Mouse (Mus musculus) skeletal muscle tissue, postnatal 0 days (tissue): ENCODE results near the gene Rusc2. TPM values are rescaled to one million over a fixed set of nuclear protein-coding genes. Genes with fewer than 3 reads are reported as not detected.

Experiments used
- polyA plus RNA-seq: library from polyadenylated mRNA; unstranded; fragments of >200 nt; fragmentation: Nextera tagmentation; extraction: Ambion mirVana; gene quantifications from 2 replicates; pipeline ENCODE4 v1.2.1, GENCODE M21; 2015

Gene Rusc2
- polyA plus RNA-seq: 21.0 and 21.1 TPM in 2 replicates

DNA sequence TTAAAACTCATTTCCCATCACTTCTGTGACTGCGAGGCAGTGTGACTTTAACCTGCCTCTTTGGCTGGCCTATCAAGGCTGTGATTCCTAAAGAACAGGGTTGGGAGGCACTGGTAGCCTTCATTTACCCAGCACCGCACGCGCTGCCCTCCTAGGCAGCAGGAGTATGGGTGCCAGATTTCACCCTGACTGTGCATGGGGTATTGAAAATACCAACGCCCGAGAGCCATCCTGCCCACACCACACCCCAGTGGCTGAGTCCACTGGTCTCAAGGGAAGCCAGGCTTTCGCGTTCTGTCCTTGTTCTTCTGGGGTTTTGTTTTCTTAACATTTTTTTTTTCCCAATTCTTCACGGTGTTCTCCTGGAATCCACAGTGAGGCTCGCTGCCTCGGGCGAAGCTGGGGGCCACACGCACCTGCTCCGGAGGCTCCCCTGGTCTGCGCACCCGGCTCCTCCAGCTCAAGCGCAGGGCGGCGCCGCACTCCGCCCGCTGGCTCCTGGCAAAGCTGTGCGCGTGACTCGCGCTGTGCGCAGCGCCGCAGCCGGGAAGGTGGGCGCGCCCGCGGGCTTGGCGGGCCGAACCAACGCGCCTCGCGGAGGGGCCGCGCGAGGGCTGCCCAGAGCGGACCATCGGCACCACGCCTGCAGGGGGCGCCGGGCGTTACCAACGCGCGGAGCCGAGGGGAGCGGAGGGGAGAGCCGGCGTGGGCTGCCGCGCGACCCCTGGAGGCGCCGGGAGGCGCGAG, at the start of gene Rusc2:
Gene Rusc2 (plus strand): TSS at position 572 of the 747 bp plus-strand sequence.

GRCm38 (mm10) chr4:43428946-43429345, 47.2 kb downstream of the Rusc2 start, which contains the start of gene Fam166b:
Fam166b (minus strand) TSS chr4:43429134.

GRCm38 (mm10) chr4:43441639-43442038, 59.9 kb downstream of the Rusc2 start, which contains the start of gene Tesk1:
Tesk1 (plus strand) TSS chr4:43441939.

GRCm38 (mm10) chr4:43454041-43454836, 72.5 kb downstream of the Rusc2 start, which contains the start of gene Cd72:
Cd72 (minus strand) TSS chr4:43454628.

Other genes with a start within 250 kb of the Rusc2 start
- 1.0 and 2.4 TPM in 2 replicates for gene Atp8b5, start 114.8 kb upstream of the Rusc2 start, polyA plus RNA-seq
- not detected in 2 replicates for gene Fam166b, start 47.2 kb downstream of the Rusc2 start, polyA plus RNA-seq
- gene Tesk1, start 60.0 kb downstream of the Rusc2 start, polyA plus RNA-seq: 5.8 and 7.2 TPM in 2 replicates
- 1.7 and 1.9 TPM in 2 replicates for gene Cd72, start 72.6 kb downstream of the Rusc2 start, polyA plus RNA-seq
- not detected in 2 replicates for gene Sit1, start 101.8 kb downstream of the Rusc2 start, polyA plus RNA-seq
- gene Ccdc107, start 110.9 kb downstream of the Rusc2 start, polyA plus RNA-seq: 56.6 and 56.9 TPM in 2 replicates
- 7.0 and 7.9 TPM in 2 replicates for gene Arhgef39, start 117.7 kb downstream of the Rusc2 start, polyA plus RNA-seq
- gene Car9, start 125.0 kb downstream of the Rusc2 start, polyA plus RNA-seq: 0.59 and 0.61 TPM in 2 replicates
- gene Tpm2, start 141.8 kb downstream of the Rusc2 start, polyA plus RNA-seq: 10,111 and 10,503 TPM in 2 replicates
- gene Creb3, start 180.4 kb downstream of the Rusc2 start, polyA plus RNA-seq: 73.8 and 82.0 TPM in 2 replicates
- gene Tln1, start 180.7 kb downstream of the Rusc2 start, polyA plus RNA-seq: 49.9 and 55.4 TPM in 2 replicates
- 10.9 and 16.0 TPM in 2 replicates for gene Rgp1, start 196.7 kb downstream of the Rusc2 start, polyA plus RNA-seq
- gene Gba2, start 196.9 kb downstream of the Rusc2 start, polyA plus RNA-seq: 10.1 and 10.5 TPM in 2 replicates
- 0.72 and 0.85 TPM in 2 replicates for gene Msmp, start 202.5 kb downstream of the Rusc2 start, polyA plus RNA-seq
- gene Npr2, start 250.0 kb downstream of the Rusc2 start, polyA plus RNA-seq: 11.0 and 11.8 TPM in 2 replicates